Comparison of ENCODE assay signal across 18 mouse cellular contexts in the genomic region with DNA sequence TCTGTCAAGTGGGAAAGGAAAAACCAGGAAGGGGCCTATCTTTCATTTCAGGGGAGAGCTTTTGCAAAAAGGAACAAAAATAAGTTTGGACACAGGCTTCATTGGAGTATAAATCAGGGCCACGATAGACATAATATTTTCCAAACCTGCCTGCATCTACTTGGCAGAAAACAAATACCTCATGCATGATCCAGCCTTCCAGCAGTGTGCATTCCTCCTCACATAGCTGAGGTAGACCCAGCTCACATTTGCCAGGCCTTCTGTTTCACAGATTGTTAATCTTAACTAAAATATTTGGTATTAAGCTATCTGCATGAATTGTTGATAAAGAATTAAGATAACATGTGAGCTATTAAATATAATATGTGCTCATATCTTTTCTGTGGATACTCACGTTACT.
"Had no signal": no experiment of that assay in that cellular context is flagged by ENCODE, and none has a peak within 500 bp of the region (broad histone marks: within the 10 kb centered on the region; RNA-seq: fewer than 3 reads in every experiment).

No protein-coding gene starts in this region.

- DNase-seq: liver, postnatal 0 days; lung, adult 2 months; lung, postnatal 10 days; lung, postnatal 4 days; midbrain, embryonic 14.5 days; retina, postnatal 1 day; right cerebral cortex, adult 18-20 months; right cerebral cortex, postnatal 25 days; right cerebral cortex, postnatal 4 days; spleen, adult 18-20 months; thymus, adult 18-20 months; thymus, postnatal 25 days had no signal

- H3K27me3 ChIP-seq: liver, embryonic 15.5 days; lung, embryonic 15.5 days; midbrain, embryonic 12.5 days had no signal

- H3K36me3 ChIP-seq: liver, embryonic 15.5 days; lung, embryonic 15.5 days; midbrain, embryonic 10.5 days; midbrain, embryonic 12.5 days had no signal

- H3K27ac ChIP-seq: liver, embryonic 15.5 days; lung, embryonic 15.5 days; midbrain, embryonic 10.5 days; midbrain, embryonic 12.5 days had no signal

- H3K4me2 ChIP-seq: liver, embryonic 15.5 days; lung, embryonic 15.5 days; midbrain, embryonic 12.5 days had no signal

- ATAC-seq: liver, postnatal 0 days; midbrain, embryonic 16.5 days had no signal

- H3K9ac ChIP-seq: liver, embryonic 15.5 days; liver, postnatal 0 days; lung, embryonic 15.5 days; midbrain, embryonic 12.5 days had no signal

- H3K9me3 ChIP-seq: liver, embryonic 15.5 days; lung, embryonic 15.5 days; midbrain, embryonic 10.5 days; midbrain, embryonic 12.5 days had no signal

- H3K4me3 ChIP-seq: liver, embryonic 15.5 days; lung, embryonic 15.5 days; midbrain, embryonic 10.5 days; midbrain, embryonic 12.5 days; myocyte had no signal

- H3K4me1 ChIP-seq: liver, embryonic 15.5 days had no signal
